Mouse (Mus musculus) gastrocnemius, adult 2 months (tissue): Measurements from ENCODE around the gene Rnf146. TPM values are rescaled to one million over a fixed set of nuclear protein-coding genes. Genes with fewer than 3 reads are reported as not detected.
A peak's percentile ranks its signal among the peaks of the same experiment; 100 is the strongest.
"Not testable (repeated sequence)": the region's sequence is repeated elsewhere in the genome, so short reads cannot be mapped to it uniquely, and the experiment has no call there.

Source experiments
- DNase-seq: peaks from one replicate; pipeline ENCODE4 v3.0.0; 2022
- H3K27ac ChIP-seq: fragments of 200-600 bp; 2 replicates; pipeline ENCODE4 v1.8.1; 2022; ENCODE audit warnings: mild to moderate bottlenecking
- H3K4me3 ChIP-seq: fragments of 200-600 bp; 2 replicates; pipeline ENCODE4 v1.8.1; 2022; ENCODE audit warnings: mild to moderate bottlenecking, moderate library complexity
- CTCF ChIP-seq: fragments of 200-600 bp; IDR thresholded peaks from 2 replicates; pipeline ENCODE4 v1.8.1; 2022; ENCODE audit warnings: antibody characterized with exemption, mild to moderate bottlenecking, moderate library complexity
- intact Hi-C: fragments of 180-260 bp; cut with DNase I; formaldehyde crosslinking; loops from one replicate; pipeline ENCODE4 v1.15.1; 2025
- long read RNA-seq, 2 experiments: library from polyadenylated mRNA; stranded (forward); transcript quantifications; one replicate each; pipeline ENCODE4 v2.0.0; 2021
- total RNA-seq, 2 experiments: library from RNA; stranded (reverse); gene quantifications; 2 replicates each; pipeline ENCODE4 v1.2.3; 2021

The Rnf146 gene
- total RNA-seq = 10 to 100 TPM; 56.5 to 60.7 TPM
- long read RNA-seq, experiment 1, full-length matches to known transcripts = 10 of 16 reads
- long read RNA-seq, experiment 1, partial matches to known transcripts = 1 of 16 reads
- long read RNA-seq, experiment 1, other reads (novel, unspliced or antisense) = 5 of 16 reads
- long read RNA-seq, experiment 2, full-length matches to known transcripts = 14 of 20 reads
- long read RNA-seq, experiment 2, partial matches to known transcripts = 3 of 20 reads
- long read RNA-seq, experiment 2, other reads (novel, unspliced or antisense) = 3 of 20 reads

DNA sequence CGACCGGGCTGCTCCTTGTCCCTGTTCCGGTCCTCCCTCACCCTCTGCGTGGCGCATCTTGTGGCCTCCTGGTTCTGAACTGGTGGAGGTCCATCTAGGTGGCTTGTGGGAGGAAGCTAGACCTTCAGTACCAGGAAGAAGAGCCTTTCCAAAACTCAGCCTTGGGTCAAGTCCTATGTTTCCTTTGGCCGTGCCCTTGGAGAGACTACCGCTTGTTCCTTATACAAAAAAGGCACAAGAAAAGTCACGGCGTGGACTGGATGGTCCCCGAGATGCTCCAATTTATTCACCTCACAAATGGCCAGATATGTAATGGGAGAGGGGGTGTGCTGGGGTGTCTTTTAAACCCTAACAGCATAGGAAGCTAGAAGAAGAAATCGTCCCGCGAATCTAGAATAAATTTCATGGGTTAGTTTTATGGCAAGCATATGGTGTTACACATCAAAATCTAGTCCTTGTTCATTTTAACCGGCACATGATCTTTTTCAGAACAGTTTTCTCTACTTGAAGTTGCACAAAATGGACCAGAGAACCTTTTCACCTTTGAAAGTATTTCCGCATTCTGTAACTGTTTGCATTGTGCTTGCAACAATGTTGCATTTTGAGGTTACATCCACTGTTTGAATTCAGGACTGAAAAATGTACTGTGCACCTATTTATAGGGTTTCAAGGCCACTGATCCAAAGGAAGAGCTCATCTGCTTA, at the start of gene Rnf146:
Gene Rnf146 (minus strand): TSS at position 246 of the 704 bp plus-strand sequence.
- no peak for TF ChIP-seq CTCF

DNA sequence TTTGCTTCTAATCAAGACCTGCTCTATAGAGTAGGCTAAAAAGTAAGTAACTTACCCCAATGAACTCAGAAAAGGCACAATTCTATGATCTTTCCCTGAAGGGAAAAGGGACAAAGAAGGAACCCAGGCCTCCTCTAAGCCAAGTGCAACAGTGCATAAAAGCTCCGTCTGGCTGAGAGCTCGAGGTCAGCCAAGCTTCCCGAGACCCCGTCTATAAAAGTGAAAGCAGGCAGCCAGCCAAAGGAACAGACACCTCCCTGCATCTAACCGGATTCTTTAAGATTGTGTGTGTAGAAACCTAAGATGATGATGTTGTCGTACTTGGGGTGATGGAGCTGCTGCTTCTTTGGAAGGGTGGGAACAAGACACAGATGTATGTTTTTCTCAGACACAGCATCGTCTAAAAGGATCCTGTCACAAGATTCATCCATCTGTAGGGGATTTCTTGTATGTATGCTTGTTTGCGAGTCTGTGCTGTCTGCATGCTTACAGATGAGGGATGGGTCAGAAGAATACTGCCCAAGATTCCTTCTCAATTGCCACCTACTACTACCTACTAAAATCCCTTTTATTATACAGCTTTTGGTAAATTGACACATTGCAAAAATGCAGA, 40.5 kb upstream of the Rnf146 start:
- Histone ChIP-seq H3K4me3 (no peak overlapping the region), H3K27ac (no peak overlapping the region)
- intact Hi-C loops = no loop called here
- TF ChIP-seq CTCF = no peak
- no peak for DNase-seq

More for the DNA sequence above, at the start of gene Rnf146:
- Histone ChIP-seq H3K4me3 (peak within 1 kb of the TSS; percentile 99), H3K27ac (peak within 1 kb of the TSS; percentile 99)
- DNase-seq = no peak
- intact Hi-C loops = loop anchor here (5.0 kb wide), 1 partner anchor 150 kb away; the partner anchor contains the start of gene 9330159F19Rik

DNA sequence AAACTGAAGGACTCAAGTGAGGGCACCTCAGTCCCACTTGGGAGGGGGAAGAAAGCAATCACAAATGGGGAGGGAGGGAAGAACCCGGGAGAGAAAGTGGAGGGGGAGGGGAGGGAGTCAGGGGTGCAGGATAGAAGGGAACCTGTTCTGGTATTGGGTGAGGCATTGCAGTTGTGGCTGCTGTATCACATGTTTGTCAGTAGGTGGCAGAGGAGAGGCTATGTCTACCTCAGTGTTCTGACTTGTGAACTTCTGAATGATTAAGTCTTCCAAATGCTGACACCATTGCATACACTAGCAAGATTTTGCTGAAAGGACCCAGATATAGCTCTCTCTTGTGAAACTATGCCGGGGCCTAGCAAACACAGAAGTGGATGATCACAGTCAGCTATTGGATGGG, 32.6 kb upstream of the Rnf146 start:
- H3K4me3 ChIP-seq = not testable (repeated sequence)

DNA sequence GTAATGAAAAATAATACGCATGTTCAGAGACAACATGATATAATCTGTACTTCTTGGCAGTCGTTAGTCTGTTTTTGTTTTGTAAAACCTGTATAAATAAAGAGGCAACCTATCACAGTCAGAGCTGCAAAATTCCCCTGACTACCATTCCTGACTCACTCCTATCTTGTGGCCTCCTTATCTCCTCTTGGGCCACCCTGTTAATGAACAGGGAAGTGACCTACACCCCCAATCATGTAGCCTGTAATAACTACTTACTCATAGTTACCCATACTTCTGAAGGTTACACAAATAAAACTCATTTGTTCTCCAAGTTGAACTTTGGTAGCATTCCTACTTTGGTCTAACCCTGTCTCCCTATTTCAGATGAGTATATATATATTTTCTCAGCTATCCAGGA, 19.3 kb upstream of the Rnf146 start:
- intact Hi-C loops = no loop called here
- no peak for DNase-seq
- TF ChIP-seq CTCF = no peak
- Histone ChIP-seq H3K4me3 (no peak overlapping the region), H3K27ac (no peak overlapping the region)

More for the DNA sequence above, 32.6 kb upstream of the Rnf146 start:
- DNase-seq, intact Hi-C loops, H3K27ac ChIP-seq: not testable (repeated sequence)
- peak; percentile 20; the same call in 1 of the 2 replicates for TF ChIP-seq CTCF

DNA sequence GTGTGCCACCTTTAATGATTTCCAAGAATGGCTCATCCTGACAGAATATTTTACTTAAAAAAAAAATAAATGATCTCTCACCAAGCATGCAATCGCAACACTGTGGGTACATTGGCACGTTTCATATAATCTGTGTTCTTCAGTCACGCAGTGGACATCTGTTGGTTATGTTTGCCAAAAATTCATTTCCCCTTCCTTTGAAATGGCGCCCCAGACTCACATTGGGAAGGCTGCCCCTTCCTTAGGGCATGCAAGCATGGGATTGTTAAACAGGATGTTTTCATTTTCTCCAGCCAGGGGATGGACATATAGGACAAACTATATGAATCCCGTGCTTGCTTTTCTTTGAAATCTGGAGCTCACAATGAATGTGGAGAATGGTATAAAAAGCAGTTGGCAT, 11.8 kb upstream of the Rnf146 start:
- Histone ChIP-seq H3K4me3 (no peak overlapping the region), H3K27ac (no peak overlapping the region)
- no peak for TF ChIP-seq CTCF
- DNase-seq = no peak
- intact Hi-C loops = no loop called here

DNA sequence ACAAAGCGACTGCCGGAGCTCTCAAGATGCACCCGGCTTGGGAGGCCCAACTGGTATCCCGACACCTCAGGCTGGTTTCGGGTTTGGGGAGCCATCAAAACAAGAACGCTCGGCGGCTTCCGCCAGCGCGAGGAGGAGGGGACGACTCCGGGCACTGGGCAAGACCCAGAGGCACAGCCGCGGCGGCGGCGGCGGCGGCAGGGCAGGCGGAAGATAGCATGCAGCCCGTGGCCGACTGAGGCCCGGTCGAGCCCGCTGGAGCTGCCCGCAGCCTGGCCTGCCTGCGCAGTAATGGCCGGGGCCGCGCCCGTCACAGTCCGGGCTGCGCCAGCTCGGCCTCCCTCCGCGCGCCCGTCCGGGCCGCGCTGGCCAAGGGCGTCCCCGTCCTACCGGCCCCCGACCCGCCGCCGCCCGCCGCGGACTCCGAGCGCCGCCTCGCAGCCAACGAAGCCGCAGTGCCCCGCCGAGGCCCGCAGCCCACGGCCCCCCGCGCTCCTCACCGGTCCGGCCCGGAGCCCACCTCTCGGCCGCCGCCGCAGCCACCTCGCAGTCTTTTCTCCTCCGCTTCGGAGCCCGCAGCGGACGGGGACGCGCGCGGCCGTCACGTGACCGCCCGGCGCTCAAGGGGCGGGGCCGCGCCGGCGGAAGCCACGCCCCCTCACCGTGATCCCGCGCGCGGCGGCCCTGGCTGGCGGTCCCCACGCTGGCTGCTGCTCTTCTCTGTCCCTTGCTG, 612 bp downstream of the Rnf146 start:
- peak; percentile 94 for DNase-seq
- intact Hi-C loops = loop anchor here (2.0 to 5.0 kb wide), 2 partner anchors 49 to 149 kb away; partner anchors contain the start of genes 9330159F19Rik and Echdc1
- no peak for TF ChIP-seq CTCF
- Histone ChIP-seq H3K4me3 (peak overlapping the region; percentile 99), H3K27ac (peak overlapping the region; percentile 99)

DNA sequence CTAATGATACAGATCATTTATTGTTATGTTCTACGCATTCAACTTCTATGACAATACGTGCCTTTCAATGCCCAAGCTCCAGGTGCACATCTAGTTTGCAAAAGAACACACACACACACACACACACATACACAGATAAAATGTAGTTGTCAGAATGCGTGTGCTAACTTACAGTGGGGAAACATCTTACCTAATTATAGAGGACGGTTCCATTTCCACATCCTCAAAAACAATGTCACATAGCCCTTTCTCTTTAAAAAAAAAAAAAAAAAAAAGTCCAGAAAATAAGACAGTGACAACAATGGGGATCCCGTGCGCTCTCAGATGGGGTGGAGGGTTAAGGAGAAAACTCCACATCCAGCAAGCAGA, 1.2 kb downstream of the Rnf146 start:
- Histone ChIP-seq H3K4me3 (peak overlapping the region; percentile 99), H3K27ac (peak overlapping the region; percentile 99)
- no peak for DNase-seq
- intact Hi-C loops = loop anchor here (2.0 to 5.0 kb wide), 2 partner anchors 48 to 149 kb away; partner anchors contain the start of genes 9330159F19Rik and Echdc1
- TF ChIP-seq CTCF = no peak

DNA sequence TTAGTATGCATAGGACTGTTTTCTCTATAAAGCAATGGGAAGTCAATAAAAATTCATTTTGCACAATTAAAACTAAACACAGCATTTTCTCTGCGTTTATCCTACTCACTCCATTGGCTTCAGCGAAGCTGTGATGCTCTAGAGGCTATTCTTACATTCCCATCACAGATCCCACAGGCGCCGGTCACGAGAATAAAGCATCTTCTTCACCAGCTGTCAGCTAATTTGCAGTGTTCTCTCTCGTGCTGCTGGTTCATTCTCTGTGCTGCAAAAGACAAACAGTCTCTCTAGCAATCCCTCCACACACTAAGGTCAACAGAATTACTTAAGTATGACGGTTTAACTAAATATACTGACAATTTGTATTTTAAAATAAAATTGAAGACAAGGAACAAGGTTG, 8.1 kb downstream of the Rnf146 start:
- no peak overlapping the region for H3K4me3 ChIP-seq
- no peak for DNase-seq
- intact Hi-C loops = no loop called here
- TF ChIP-seq CTCF = no peak
- no peak overlapping the region for H3K27ac ChIP-seq

DNA sequence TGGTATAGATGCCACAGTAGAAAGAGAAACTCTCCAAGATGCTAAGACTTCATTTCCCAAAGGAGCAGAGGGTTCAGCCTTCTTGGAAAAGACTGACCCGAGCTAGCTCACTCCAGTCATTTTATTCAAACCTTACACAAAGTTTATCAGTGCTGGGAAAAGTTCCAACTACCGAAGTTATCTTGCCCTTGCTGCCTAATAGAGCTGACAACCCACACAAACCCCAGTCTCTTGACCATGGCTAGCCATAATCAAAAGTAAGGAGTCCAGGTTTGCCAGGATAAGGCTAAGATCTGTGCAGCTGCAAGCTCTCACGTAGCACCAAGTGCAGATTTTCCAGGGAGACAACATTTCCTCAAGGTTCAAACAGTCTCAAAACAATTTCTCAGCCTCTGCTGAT, 9.7 kb downstream of the Rnf146 start:
- no peak overlapping the region for H3K27ac ChIP-seq
- TF ChIP-seq CTCF = no peak
- DNase-seq = no peak
- H3K4me3 ChIP-seq = no peak overlapping the region
- intact Hi-C loops = no loop called here

DNA sequence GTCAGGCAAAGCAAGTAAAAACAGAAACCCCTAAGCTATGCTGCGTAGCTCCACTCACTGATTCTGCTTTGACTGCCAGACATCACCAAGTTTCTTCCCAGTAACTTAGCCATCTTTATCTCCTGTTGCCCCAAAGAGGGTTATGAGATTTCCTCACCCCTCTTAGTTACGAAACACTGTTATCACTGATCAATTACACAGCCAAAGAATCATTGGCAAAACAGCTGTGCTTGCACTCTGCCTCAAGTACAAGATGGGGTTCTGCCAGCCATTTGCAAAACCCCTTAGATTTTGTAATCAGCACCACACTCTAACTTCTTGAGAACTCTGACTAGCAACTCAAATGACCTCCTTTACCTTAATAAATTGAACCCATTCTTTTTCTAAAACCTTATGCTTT, 10.8 kb downstream of the Rnf146 start:
- H3K27ac ChIP-seq = no peak overlapping the region
- intact Hi-C loops = no loop called here
- DNase-seq = no peak
- no peak overlapping the region for H3K4me3 ChIP-seq
- no peak for TF ChIP-seq CTCF

DNA sequence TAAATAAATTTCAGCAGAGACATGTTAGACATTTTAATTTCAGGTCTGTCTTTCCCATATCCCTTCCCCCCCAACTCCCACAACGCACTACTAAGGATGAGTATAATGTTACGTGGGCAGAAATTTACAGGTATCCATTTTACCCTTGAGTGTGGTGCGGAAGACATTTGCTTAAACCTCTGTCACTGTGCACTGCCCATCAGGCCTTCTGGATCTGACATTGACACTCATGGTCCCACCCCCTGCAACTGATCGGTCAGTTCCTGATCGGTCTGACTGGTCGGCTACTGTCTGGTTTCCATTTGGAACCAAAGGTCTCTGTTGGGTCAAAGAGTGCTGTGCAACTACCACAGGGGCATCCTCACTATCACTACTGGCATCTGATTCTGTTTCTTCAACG, 15.6 kb downstream of the Rnf146 start:
- intact Hi-C loops = no loop called here
- DNase-seq = no peak
- Histone ChIP-seq H3K27ac (no peak overlapping the region), H3K4me3 (no peak overlapping the region)
- no peak for TF ChIP-seq CTCF

DNA sequence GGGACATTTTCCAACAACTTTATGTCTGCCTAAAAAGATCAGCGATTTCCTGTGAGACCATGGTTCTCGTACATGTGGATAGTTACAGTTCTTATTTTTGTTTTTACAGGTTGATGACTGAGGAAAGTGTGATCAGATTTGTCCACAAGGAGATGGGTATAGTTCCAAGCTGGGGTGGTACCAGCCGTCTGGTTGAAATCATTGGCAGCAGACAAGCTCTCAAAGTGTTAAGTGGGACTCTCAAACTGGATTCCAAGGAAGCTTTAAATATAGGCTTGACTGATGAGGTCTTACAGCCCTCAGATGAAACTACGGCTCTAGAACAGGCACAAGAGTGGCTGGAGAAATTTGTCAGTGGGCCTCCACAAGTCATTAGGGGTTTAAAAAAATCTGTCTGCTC, 18.0 kb downstream of the Rnf146 start:
- TF ChIP-seq CTCF = no peak
- intact Hi-C loops = no loop called here
- DNase-seq = no peak
- Histone ChIP-seq H3K4me3 (no peak overlapping the region), H3K27ac (no peak overlapping the region)
